ENCODE assay signal across 8 mouse cellular contexts in genomic region chr17:25951225-25951802, GRCm38 (mm10). TPM values are rescaled to one million over a fixed set of nuclear protein-coding genes. Genes with fewer than 3 reads are reported as not detected.
DNase-seq lines count a peak whose midpoint lies in the region; ATAC-seq and TF ChIP-seq lines count a peak whose summit lies in the region.

No protein-coding gene starts in this region.

- ATAC-seq in limb, embryonic 12.5 days (ENCODE audit: insufficient number of reproducible peaks, insufficient read depth, low FRiP score, low TSS enrichment, low read depth): no peak
- no peak for ATAC-seq in stomach, embryonic 16.5 days (ENCODE audit: insufficient read depth, low FRiP score)

- peak overlapping the region; percentile 73 for H3K4me2 ChIP-seq in limb, embryonic 12.5 days
- H3K4me2 ChIP-seq in stomach, embryonic 16.5 days (ENCODE audit: low read depth, low read length): peak overlapping the region; percentile 72

- peak overlapping the region; percentile 67 for H3K27ac ChIP-seq in heart, embryonic 10.5 days
- no peak overlapping the region for H3K27ac ChIP-seq in ES-E14 (ENCODE audit: insufficient read depth, low read depth, low read length, poor library complexity, severe bottlenecking)
- H3K27ac ChIP-seq in forebrain, embryonic 10.5 days: no peak overlapping the region
- no peak overlapping the region for H3K27ac ChIP-seq in limb, embryonic 12.5 days
- no peak overlapping the region for H3K27ac ChIP-seq in stomach, embryonic 16.5 days (ENCODE audit: low read length)

- in situ Hi-C loops in ES-E14 (cut with MboI; ENCODE audit: low sequenced_read_pairs in 2 of 2, unreplicated experiment in 2 of 2): no loop called here

- peaks cover 68% of the 10 kb centered on the region for H3K27me3 ChIP-seq in heart, embryonic 10.5 days (ENCODE audit: insufficient read depth, poor library complexity, severe bottlenecking)
- peaks cover 62% of the 10 kb centered on the region for H3K27me3 ChIP-seq in forebrain, embryonic 10.5 days (ENCODE audit: poor library complexity, severe bottlenecking)
- peaks cover 54% of the 10 kb centered on the region for H3K27me3 ChIP-seq in limb, embryonic 12.5 days
- H3K27me3 ChIP-seq in stomach, embryonic 16.5 days (ENCODE audit: control insufficient read depth, insufficient read depth, low read length): peaks cover 38% of the 10 kb centered on the region

- DNase-seq in heart, embryonic 10.5 days (ENCODE audit: low spot score): no peak
- DNase-seq in heart, adult 11 months: no peak
- DNase-seq in ES-E14 (ENCODE audit: low read depth, low spot score): no peak
- no peak for DNase-seq in forebrain, embryonic 10.5 days (ENCODE audit: extremely low spot score, low spot score)
- no peak for DNase-seq in right cerebral cortex, postnatal 36 days (ENCODE audit: low spot score in 2 of 2)
- no peak for DNase-seq in urinary bladder, postnatal 4 days (ENCODE audit: low spot score in 2 of 2)

- under 1% methylated on average over 33 of the region's 33 CpGs for WGBS in heart, embryonic 10.5 days
- WGBS in forebrain, embryonic 10.5 days: under 1% methylated on average over 33 of the region's 33 CpGs
- under 1% methylated on average over 33 of the region's 33 CpGs for WGBS in limb, embryonic 12.5 days
- WGBS in stomach, embryonic 16.5 days: under 1% methylated on average over 33 of the region's 33 CpGs

- H3K4me1 ChIP-seq in heart, embryonic 10.5 days: peaks cover 31% of the 10 kb centered on the region
- peaks cover 0 to 3% of the 10 kb centered on the region in 2 experiments; a peak in 1 of 4 replicates for H3K4me1 ChIP-seq in ES-E14 (ENCODE audit: control insufficient read depth in 2 of 2, insufficient read depth in 2 of 2, low read length in 2 of 2, poor library complexity in 1 of 2)
- H3K4me1 ChIP-seq in forebrain, embryonic 10.5 days: peaks cover 22% of the 10 kb centered on the region
- peaks cover 17% of the 10 kb centered on the region for H3K4me1 ChIP-seq in limb, embryonic 12.5 days (replicated peaks)
- peaks cover 8% of the 10 kb centered on the region for H3K4me1 ChIP-seq in stomach, embryonic 16.5 days (ENCODE audit: control insufficient read depth, insufficient read depth, low read length)

- peak overlapping the region; percentile 67 for H3K4me3 ChIP-seq in heart, embryonic 10.5 days
- peak overlapping the region; percentile 74 to 75 for H3K4me3 ChIP-seq in ES-E14 (ENCODE audit: insufficient read depth in 1 of 2, low read depth in 1 of 2, low read length in 2 of 2, poor library complexity in 1 of 2, severe bottlenecking in 1 of 2)
- H3K4me3 ChIP-seq in forebrain, embryonic 10.5 days: peak overlapping the region; percentile 52
- peak overlapping the region; percentile 43 for H3K4me3 ChIP-seq in limb, embryonic 12.5 days (replicated peaks)
- peak overlapping the region; percentile 48 for H3K4me3 ChIP-seq in stomach, embryonic 16.5 days (replicated peaks; ENCODE audit: low read length)

- peak overlapping the region; percentile 42 for H3K9ac ChIP-seq in ES-E14 (ENCODE audit: insufficient read depth, low read depth, low read length, poor library complexity, severe bottlenecking)
- peak overlapping the region; percentile 46; the same call in 1 of the 2 replicates for H3K9ac ChIP-seq in limb, embryonic 12.5 days (replicated peaks)
- peak overlapping the region; percentile 56 for H3K9ac ChIP-seq in stomach, embryonic 16.5 days (ENCODE audit: low read length)

- no peaks in the 10 kb centered on the region for H3K36me3 ChIP-seq in heart, embryonic 10.5 days
- H3K36me3 ChIP-seq in ES-E14 (ENCODE audit: control insufficient read depth, insufficient read depth, low read length, poor library complexity, severe bottlenecking): no peaks in the 10 kb centered on the region
- H3K36me3 ChIP-seq in forebrain, embryonic 10.5 days (replicated peaks): no peaks in the 10 kb centered on the region
- H3K36me3 ChIP-seq in limb, embryonic 12.5 days: no peaks in the 10 kb centered on the region
- no peaks in the 10 kb centered on the region for H3K36me3 ChIP-seq in stomach, embryonic 16.5 days (ENCODE audit: control insufficient read depth, insufficient read depth, low read length)

- H3K9me3 ChIP-seq in heart, embryonic 10.5 days: no peaks in the 10 kb centered on the region
- no peaks in the 10 kb centered on the region for H3K9me3 ChIP-seq in ES-E14 (ENCODE audit: control insufficient read depth, insufficient read depth, low read depth, low read length)
- H3K9me3 ChIP-seq in forebrain, embryonic 10.5 days: no peaks in the 10 kb centered on the region
- H3K9me3 ChIP-seq in limb, embryonic 12.5 days: no peaks in the 10 kb centered on the region
- no peaks in the 10 kb centered on the region for H3K9me3 ChIP-seq in stomach, embryonic 16.5 days (replicated peaks; ENCODE audit: control insufficient read depth, low read length)

TF ChIP-seq in ES-E14, 5 proteins besides CTCF, POLR2A, EP300 and RAD21:
- TF ChIP-seq ZNF384 (IDR thresholded peaks at IDR 0.05; ENCODE audit: low read depth, low read length) (no peak), HCFC1 (IDR thresholded peaks at IDR 0.05; ENCODE audit: borderline replicate concordance, insufficient read depth, low read length) (no peak), ZC3H11A (IDR thresholded peaks at IDR 0.05; ENCODE audit: borderline replicate concordance, low read depth, low read length) (no peak), CHD2 (IDR thresholded peaks at IDR 0.05; ENCODE audit: low read depth, low read length) (no peak), MAFK (IDR thresholded peaks at IDR 0.05; ENCODE audit: insufficient read depth, low read depth, low read length) (no peak)

RNA-seq across cellular contexts. Expression of gene A930017K11Rik, which starts 1.1 kb away (rescaled TPM):
- 0.20 and 0.55 TPM in 2 replicates for polyA plus RNA-seq in heart, embryonic 10.5 days (2016; fragmentation: Nextera tagmentation; extraction: Ambion mirVana)
- not detected in 2 replicates for total RNA-seq in ES-E14 (2012; rRNA removed)
- 0.09 and 0.14 TPM in 2 replicates for polyA plus RNA-seq in forebrain, embryonic 10.5 days (2016; fragmentation: Nextera tagmentation; extraction: Ambion mirVana)
- 0.10 and 0.27 TPM in 2 replicates for polyA plus RNA-seq in limb, embryonic 12.5 days (2016; fragmentation: Nextera tagmentation; extraction: Ambion mirVana)
- polyA plus RNA-seq in stomach, embryonic 16.5 days (2015; fragmentation: Nextera tagmentation; extraction: Ambion mirVana): 0.11 and 0.31 TPM in 2 replicates

RNA-seq across cellular contexts. Expression of gene Nhlrc4, which starts 6.6 kb away (rescaled TPM):
- polyA plus RNA-seq in heart, embryonic 10.5 days (2016; fragmentation: Nextera tagmentation; extraction: Ambion mirVana): 0.15 and 0.85 TPM in 2 replicates
- 0.16 and 0.18 TPM in 2 replicates for total RNA-seq in ES-E14 (2012; rRNA removed)
- polyA plus RNA-seq in forebrain, embryonic 10.5 days (2016; fragmentation: Nextera tagmentation; extraction: Ambion mirVana): 0.89 TPM in 1 of 2 replicates, not detected in the other
- 0.13 and 0.74 TPM in 2 replicates for polyA plus RNA-seq in limb, embryonic 12.5 days (2016; fragmentation: Nextera tagmentation; extraction: Ambion mirVana)
- 0.12 and 0.66 TPM in 2 replicates for polyA plus RNA-seq in stomach, embryonic 16.5 days (2015; fragmentation: Nextera tagmentation; extraction: Ambion mirVana)

RNA-seq across cellular contexts. Expression of gene Pigq, which starts 6.6 kb away (rescaled TPM):
- polyA plus RNA-seq in heart, embryonic 10.5 days (2016; fragmentation: Nextera tagmentation; extraction: Ambion mirVana): 71.8 and 90.0 TPM in 2 replicates
- 44.4 and 56.9 TPM in 2 replicates for total RNA-seq in ES-E14 (2012; rRNA removed)
- 68.4 and 75.6 TPM in 2 replicates for polyA plus RNA-seq in forebrain, embryonic 10.5 days (2016; fragmentation: Nextera tagmentation; extraction: Ambion mirVana)
- polyA plus RNA-seq in limb, embryonic 12.5 days (2016; fragmentation: Nextera tagmentation; extraction: Ambion mirVana): 47.3 and 52.4 TPM in 2 replicates
- 57.2 and 62.0 TPM in 2 replicates for polyA plus RNA-seq in stomach, embryonic 16.5 days (2015; fragmentation: Nextera tagmentation; extraction: Ambion mirVana)

RNA-seq across cellular contexts. Expression of gene Rab40c, which starts 31.8 kb away (rescaled TPM):
- 22.2 and 24.4 TPM in 2 replicates for polyA plus RNA-seq in heart, embryonic 10.5 days (2016; fragmentation: Nextera tagmentation; extraction: Ambion mirVana)
- 14.6 and 15.7 TPM in 2 replicates for total RNA-seq in ES-E14 (2012; rRNA removed)
- 29.4 and 30.9 TPM in 2 replicates for polyA plus RNA-seq in forebrain, embryonic 10.5 days (2016; fragmentation: Nextera tagmentation; extraction: Ambion mirVana)
- polyA plus RNA-seq in limb, embryonic 12.5 days (2016; fragmentation: Nextera tagmentation; extraction: Ambion mirVana): 35.7 and 39.1 TPM in 2 replicates
- polyA plus RNA-seq in stomach, embryonic 16.5 days (2015; fragmentation: Nextera tagmentation; extraction: Ambion mirVana): 26.3 and 27.7 TPM in 2 replicates

RNA-seq across cellular contexts. Expression of gene Capn15, which starts 34.3 kb away (rescaled TPM):
- 20.1 and 21.4 TPM in 2 replicates for polyA plus RNA-seq in heart, embryonic 10.5 days (2016; fragmentation: Nextera tagmentation; extraction: Ambion mirVana)
- total RNA-seq in ES-E14 (2012; rRNA removed): 18.0 and 19.0 TPM in 2 replicates
- 31.8 and 37.0 TPM in 2 replicates for polyA plus RNA-seq in forebrain, embryonic 10.5 days (2016; fragmentation: Nextera tagmentation; extraction: Ambion mirVana)
- 32.8 and 33.9 TPM in 2 replicates for polyA plus RNA-seq in limb, embryonic 12.5 days (2016; fragmentation: Nextera tagmentation; extraction: Ambion mirVana)
- polyA plus RNA-seq in stomach, embryonic 16.5 days (2015; fragmentation: Nextera tagmentation; extraction: Ambion mirVana): 21.6 and 23.3 TPM in 2 replicates
